Comparison of ENCODE assay signal across 22 mouse cellular contexts in the genomic region with DNA sequence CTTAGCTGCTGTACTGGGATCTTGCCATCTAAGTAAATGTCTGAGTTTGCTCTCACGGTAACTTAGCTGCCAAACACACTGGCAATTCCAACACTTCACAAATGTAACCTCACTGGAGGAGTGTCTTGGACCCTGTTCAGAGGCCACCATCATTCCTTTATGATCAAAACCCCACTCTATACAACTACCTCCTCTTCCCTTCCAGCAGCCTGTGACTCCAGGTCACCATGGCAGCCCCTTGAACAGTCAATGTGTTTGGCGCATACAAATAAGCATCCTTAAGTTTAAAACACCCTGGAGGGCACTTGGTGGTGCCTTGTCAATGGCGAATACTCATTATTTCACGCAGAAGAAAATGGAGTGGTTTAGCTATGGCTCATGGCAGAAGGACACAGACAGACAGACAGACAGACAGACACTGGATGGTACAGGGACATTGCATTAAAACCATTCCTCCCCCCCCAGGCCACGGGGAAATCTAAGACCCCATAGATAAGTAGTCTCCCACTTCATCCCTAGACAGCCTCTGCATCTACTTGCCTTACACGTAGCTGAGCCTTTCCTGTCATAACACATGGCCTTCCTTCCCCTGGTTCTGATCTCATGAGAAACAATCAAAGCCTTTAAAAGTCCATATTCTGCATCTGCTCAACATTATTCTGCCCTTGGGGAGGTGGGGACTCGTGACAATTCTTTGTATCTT. TPM values are rescaled to one million over a fixed set of nuclear protein-coding genes. Genes with fewer than 3 reads are reported as not detected.
A peak's percentile ranks its signal among the peaks of the same experiment; 100 is the strongest.
DNase-seq lines count a peak whose midpoint lies in the region; ATAC-seq and TF ChIP-seq lines count a peak whose summit lies in the region.
"Had no signal": no experiment of that assay in that cellular context is flagged by ENCODE, and none has a peak within 500 bp of the region (broad histone marks: within the 10 kb centered on the region; RNA-seq: fewer than 3 reads in every experiment).

No protein-coding gene starts in this region.

- peak; percentile 24 for DNase-seq in forebrain, embryonic 14.5 days (ENCODE audit: low spot score)
- DNase-seq in neural tube, embryonic 10.5 days (ENCODE audit: extremely low spot score, low spot score) = no peak
- peak; percentile 57 for DNase-seq in brain, embryonic 14.5 days (ENCODE audit: low read depth)
- no peak for DNase-seq in lung, postnatal 4 days
- DNase-seq in cerebellum, postnatal 10 days = no peak
- DNase-seq: adrenal gland, postnatal 36 days; cerebellum, adult 18-20 months; heart, postnatal 36 days; kidney, postnatal 4 days; lung, adult 18-20 months; lung, postnatal 14 days had no signal

- no peaks in the 10 kb centered on the region for H3K9me3 ChIP-seq in forebrain, embryonic 14.5 days (replicated peaks; ENCODE audit: control insufficient read depth, low read length)
- H3K9me3 ChIP-seq in forebrain, embryonic 15.5 days = no peaks in the 10 kb centered on the region
- H3K9me3 ChIP-seq in neural tube, embryonic 13.5 days = no peaks in the 10 kb centered on the region
- H3K9me3 ChIP-seq in midbrain, embryonic 16.5 days (replicated peaks; ENCODE audit: control insufficient read depth, low read length, poor library complexity, severe bottlenecking) = no peaks in the 10 kb centered on the region
- H3K9me3 ChIP-seq: embryonic facial prominence, embryonic 10.5 days; heart, embryonic 13.5 days; megakaryocyte, embryonic 14.5 days had no signal

- H3K4me3 ChIP-seq in forebrain, embryonic 14.5 days (ENCODE audit: low read depth, low read length) = no peak overlapping the region
- no peak overlapping the region for H3K4me3 ChIP-seq in forebrain, embryonic 15.5 days
- H3K4me3 ChIP-seq in neural tube, embryonic 13.5 days = no peak overlapping the region
- H3K4me3 ChIP-seq in midbrain, embryonic 16.5 days (ENCODE audit: low read depth, low read length) = no peak overlapping the region
- H3K4me3 ChIP-seq: embryonic facial prominence, embryonic 10.5 days; heart, embryonic 13.5 days; megakaryocyte, embryonic 14.5 days; myocyte had no signal

- H3K4me2 ChIP-seq in forebrain, embryonic 14.5 days (ENCODE audit: low read length) = no peak overlapping the region
- H3K4me2 ChIP-seq in forebrain, embryonic 15.5 days (replicated peaks) = no peak overlapping the region
- H3K4me2 ChIP-seq in neural tube, embryonic 13.5 days = no peak overlapping the region
- H3K4me2 ChIP-seq in midbrain, embryonic 16.5 days (ENCODE audit: low read length) = no peak overlapping the region
- H3K4me2 ChIP-seq: heart, embryonic 13.5 days; liver, embryonic 11.5 days had no signal

- H3K9ac ChIP-seq in forebrain, embryonic 14.5 days (ENCODE audit: low read length) = no peak overlapping the region
- no peak overlapping the region for H3K9ac ChIP-seq in forebrain, embryonic 15.5 days (replicated peaks)
- H3K9ac ChIP-seq in neural tube, embryonic 13.5 days = no peak overlapping the region
- no peak overlapping the region for H3K9ac ChIP-seq in midbrain, embryonic 16.5 days (ENCODE audit: low read depth, low read length)
- H3K9ac ChIP-seq: heart, embryonic 13.5 days had no signal

- ATAC-seq in forebrain, embryonic 14.5 days = peak; percentile 46; the same call in 1 of the 2 replicates
- ATAC-seq in forebrain, embryonic 15.5 days (replicated peaks) = no peak
- peak; percentile 75 for ATAC-seq in neural tube, embryonic 13.5 days (ENCODE audit: low read depth)
- ATAC-seq in midbrain, embryonic 16.5 days = peak; percentile 82
- ATAC-seq: intestine, embryonic 16.5 days had no signal

- H3K4me1 ChIP-seq in forebrain, embryonic 14.5 days (ENCODE audit: control insufficient read depth, insufficient read depth, low read length) = no peaks in the 10 kb centered on the region
- peaks cover 2% of the 10 kb centered on the region; the same call in 1 of the 2 replicates for H3K4me1 ChIP-seq in forebrain, embryonic 15.5 days
- H3K4me1 ChIP-seq in neural tube, embryonic 13.5 days (replicated peaks) = peaks cover 6% of the 10 kb centered on the region
- H3K4me1 ChIP-seq in midbrain, embryonic 16.5 days (ENCODE audit: control insufficient read depth, insufficient read depth, low read length) = no peaks in the 10 kb centered on the region
- H3K4me1 ChIP-seq: megakaryocyte, embryonic 14.5 days had no signal

- no peak overlapping the region for H3K27ac ChIP-seq in forebrain, embryonic 14.5 days (ENCODE audit: low read depth, low read length)
- no peak overlapping the region for H3K27ac ChIP-seq in forebrain, embryonic 15.5 days (replicated peaks)
- H3K27ac ChIP-seq in neural tube, embryonic 13.5 days (replicated peaks) = peak overlapping the region; percentile 7; the same call in 1 of the 2 replicates
- H3K27ac ChIP-seq in midbrain, embryonic 16.5 days (ENCODE audit: low read length) = no peak overlapping the region
- H3K27ac ChIP-seq: embryonic facial prominence, embryonic 10.5 days; heart, embryonic 13.5 days had no signal

- no peak for TF ChIP-seq POLR2A in brain, embryonic 14.5 days (IDR thresholded peaks at IDR 0.05; ENCODE audit: borderline replicate concordance, extremely low read depth, insufficient read depth, insufficient read length, poor library complexity, severe bottlenecking)

- 80% methylated on average over 7 of the region's 7 CpGs for WGBS in forebrain, embryonic 14.5 days
- 77% methylated on average over 7 of the region's 7 CpGs for WGBS in forebrain, embryonic 15.5 days
- 61% methylated on average over 7 of the region's 7 CpGs for whole genome bisulfite sequencing in neural tube, embryonic 13.5 days
- WGBS in midbrain, embryonic 16.5 days = 70% methylated on average over 7 of the region's 7 CpGs

- TF ChIP-seq CTCF in brain, embryonic 14.5 days (IDR thresholded peaks at IDR 0.05; ENCODE audit: borderline replicate concordance, extremely low read depth, insufficient read depth, insufficient read length) = no peak

- no peaks in the 10 kb centered on the region for H3K36me3 ChIP-seq in forebrain, embryonic 14.5 days (ENCODE audit: control insufficient read depth, insufficient read depth, low read length)
- H3K36me3 ChIP-seq in forebrain, embryonic 15.5 days = no peaks in the 10 kb centered on the region
- H3K36me3 ChIP-seq in neural tube, embryonic 13.5 days = no peaks in the 10 kb centered on the region
- no peaks in the 10 kb centered on the region for H3K36me3 ChIP-seq in midbrain, embryonic 16.5 days (ENCODE audit: control insufficient read depth, insufficient read depth, low read length)
- H3K36me3 ChIP-seq: embryonic facial prominence, embryonic 10.5 days had no signal

- no peaks in the 10 kb centered on the region for H3K27me3 ChIP-seq in forebrain, embryonic 14.5 days (replicated peaks; ENCODE audit: control insufficient read depth, insufficient read depth, low read length)
- H3K27me3 ChIP-seq in forebrain, embryonic 15.5 days = no peaks in the 10 kb centered on the region
- no peaks in the 10 kb centered on the region for H3K27me3 ChIP-seq in neural tube, embryonic 13.5 days
- no peaks in the 10 kb centered on the region for H3K27me3 ChIP-seq in midbrain, embryonic 16.5 days (ENCODE audit: control insufficient read depth, insufficient read depth, low read depth, low read length)
- H3K27me3 ChIP-seq: CH12.LX; heart, embryonic 13.5 days; megakaryocyte, embryonic 14.5 days had no signal

RNA-seq across cellular contexts. Expression of a gene that starts 1.4 kb away (rescaled TPM):
- not detected in 2 replicates for polyA plus RNA-seq in forebrain, embryonic 14.5 days (2014; fragmentation: Nextera tagmentation; extraction: Ambion mirVana)
- polyA plus RNA-seq in forebrain, embryonic 15.5 days (2015; fragmentation: Nextera tagmentation; extraction: Ambion mirVana) = not detected in 2 replicates
- polyA plus RNA-seq in neural tube, embryonic 13.5 days (2015; fragmentation: Nextera tagmentation; extraction: Ambion mirVana) = 0.08 and 0.11 TPM in 2 replicates
- 0.07 and 0.08 TPM in 2 replicates for polyA plus RNA-seq in brain, embryonic 14.5 days (2012; rRNA removed)
- 0.19 TPM in 1 of 2 replicates, not detected in the other for polyA plus RNA-seq in midbrain, embryonic 16.5 days (2015; fragmentation: Nextera tagmentation; extraction: Ambion mirVana)
- polyA plus RNA-seq: embryonic facial prominence, embryonic 10.5 days; kidney, embryonic 14.5 days; liver, embryonic 11.5 days had no signal

Comparison
In these comparisons a context has a peak if more than half of its experiments do, and no peak if none do; other contexts are left out.
1. DNase-seq: peak in forebrain, embryonic 14.5 days (single experiment) and brain, embryonic 14.5 days (single experiment); none in neural tube, embryonic 10.5 days (single experiment), lung, postnatal 4 days (0 of 2) and cerebellum, postnatal 10 days (0 of 2).